Mouse (Mus musculus) thymus, postnatal 0 days (tissue): ENCODE measurements at regions not wholly inside any gene's neighbourhood (a gene's known extent, or its start where the extent isn't known, plus 50 kb on each side); places are given as distances from the start of the nearest gene placed in this dataset.
A peak's percentile ranks its signal among the peaks of the same experiment; 100 is the strongest.

ENCODE experiments used
- DNase-seq: peaks from one replicate; pipeline ENCODE4 v3.0.0-alpha.2; 2015; ENCODE audit warnings: low spot score

DNA sequence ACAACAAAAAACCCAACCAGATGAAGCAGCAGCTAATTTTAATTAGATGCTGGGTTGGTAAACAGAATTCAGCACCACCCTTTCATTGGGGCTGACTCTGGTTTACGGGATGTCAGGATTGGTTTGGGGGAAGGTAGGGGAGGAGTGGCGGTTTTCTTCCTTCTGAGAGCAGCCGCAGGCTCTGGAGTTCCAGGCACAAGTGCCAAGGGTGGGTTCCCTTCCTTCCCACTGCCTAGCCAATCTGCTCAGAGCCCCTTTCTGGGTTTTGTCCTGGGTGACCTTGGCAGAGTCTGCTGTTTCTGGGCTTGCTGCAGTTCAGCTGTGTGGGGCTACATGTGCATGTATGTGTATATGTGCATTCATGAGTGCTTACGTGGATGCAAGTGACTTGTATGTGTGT lies 260.5 kb upstream of the Gm4791 start:
- no peak for DNase-seq

DNA sequence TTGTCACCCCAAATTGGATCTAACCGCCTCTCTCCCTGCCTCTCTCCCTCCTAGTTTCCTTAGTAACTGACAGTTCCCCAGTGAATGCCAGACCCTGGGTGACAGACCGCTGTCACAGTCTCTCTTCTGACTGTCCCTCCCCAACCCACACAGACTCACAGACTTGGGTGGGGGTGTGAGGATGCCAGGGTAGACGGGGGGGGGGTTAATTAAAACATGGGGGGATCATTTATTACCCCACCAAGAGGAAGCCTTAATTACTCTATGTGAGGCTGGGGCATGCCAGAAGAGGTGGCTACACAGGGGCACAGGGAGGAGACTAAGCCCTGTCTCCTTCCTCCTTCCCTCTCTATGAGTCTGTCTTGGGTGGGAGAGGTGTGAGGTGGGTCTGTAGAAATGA lies 261.1 kb upstream of the Gm4791 start:
- no peak for DNase-seq

DNA sequence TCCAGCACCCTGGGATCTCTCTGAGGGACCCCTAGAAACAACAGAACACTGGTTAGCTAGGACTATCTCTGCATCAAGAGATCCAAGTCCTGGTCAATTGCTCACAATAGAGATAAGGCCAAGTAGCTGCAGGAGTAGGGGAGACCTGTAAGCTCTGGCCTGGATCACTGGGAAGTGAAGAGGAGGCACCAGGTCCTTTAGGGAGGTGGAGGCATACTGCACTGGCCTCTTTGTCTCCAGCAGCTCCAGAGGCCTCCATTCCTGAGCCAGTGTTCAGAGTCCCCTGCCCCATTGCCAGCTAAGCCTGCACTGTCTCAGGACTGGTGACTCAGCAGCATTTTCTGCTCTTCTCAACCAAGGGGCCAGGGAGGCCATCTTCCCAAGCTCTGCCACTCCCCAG lies 262.3 kb upstream of the Gm4791 start:
- no peak for DNase-seq

DNA sequence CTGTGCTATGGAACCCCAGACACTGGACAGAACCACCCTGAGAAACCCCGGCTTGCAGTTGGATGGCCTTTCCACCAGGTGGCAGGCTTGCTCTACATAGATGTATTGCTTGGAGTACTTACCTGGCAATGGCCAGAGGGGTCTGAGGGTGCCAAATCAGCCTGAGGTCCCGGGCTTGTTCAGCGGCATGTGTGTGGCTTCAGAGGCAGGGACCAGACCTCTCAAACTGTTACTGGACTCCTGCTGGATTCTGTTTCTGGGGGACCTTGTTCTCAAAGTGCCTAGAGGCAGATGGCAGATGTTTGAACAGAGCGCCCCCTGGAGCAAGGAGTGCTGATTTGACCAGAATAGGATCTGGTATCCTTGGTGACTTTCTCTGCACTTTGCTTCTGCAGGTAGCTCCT lies 262.9 kb upstream of the Gm4791 start:
- DNase-seq: peak; percentile 56

DNA sequence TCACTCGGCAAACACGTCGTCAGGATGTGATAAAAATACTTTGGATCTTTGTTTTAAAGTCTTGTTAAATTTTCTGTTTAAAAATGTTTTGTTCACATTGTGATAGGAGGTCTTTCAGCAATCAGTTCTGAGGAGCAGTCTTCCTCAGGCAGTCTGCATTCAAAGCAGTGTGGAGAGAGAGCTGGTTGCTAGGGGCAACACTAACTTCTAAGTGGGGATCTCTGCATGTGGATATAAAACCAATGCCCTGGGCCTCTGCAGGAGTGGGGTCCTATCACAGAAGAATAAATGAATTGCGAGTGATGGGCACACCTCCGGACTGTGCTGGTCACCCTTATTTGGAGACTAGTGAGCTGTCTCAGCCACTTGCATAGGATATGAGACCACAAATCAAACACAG lies 270.1 kb upstream of the Gm4791 start:
- no peak for DNase-seq

DNA sequence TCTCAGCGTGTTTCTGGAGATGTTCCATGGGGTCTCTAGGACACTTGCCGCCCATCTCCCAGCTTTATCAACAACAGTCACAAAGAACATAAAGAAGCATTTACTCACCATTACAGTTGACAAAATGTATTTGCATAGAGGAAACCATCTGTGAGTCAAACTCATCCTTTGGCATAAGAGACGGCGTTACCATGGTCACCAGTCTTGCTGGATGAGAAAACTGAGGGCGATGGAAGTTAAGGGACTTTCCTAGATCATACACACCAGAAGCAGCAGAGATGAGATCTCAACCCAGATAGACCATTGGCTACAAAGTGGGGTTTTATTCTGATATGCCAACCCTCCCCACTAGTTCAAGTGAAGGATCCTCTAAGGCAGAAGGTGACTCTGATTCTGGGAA lies 274.3 kb upstream of the Gm4791 start:
- DNase-seq: no peak

DNA sequence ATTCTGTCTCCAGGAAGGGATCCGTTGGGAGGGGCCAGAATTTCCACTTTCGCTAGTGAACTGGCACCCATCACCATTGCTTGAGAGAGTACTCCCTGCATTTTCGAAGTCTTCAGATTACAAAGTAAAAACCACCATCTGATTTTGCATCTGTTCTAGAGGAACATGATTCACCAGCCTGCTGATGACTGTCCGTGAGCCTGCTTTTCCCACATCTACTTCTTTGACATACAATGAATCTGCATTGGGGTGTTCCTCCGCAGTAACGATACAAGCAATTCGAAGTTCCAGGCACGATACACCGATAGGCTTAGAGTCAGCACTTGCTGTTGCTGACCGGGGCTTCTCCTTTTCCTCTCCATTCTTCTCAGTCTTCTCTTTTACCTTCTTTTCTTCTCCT lies 285.1 kb upstream of the Gm4791 start:
- DNase-seq: no peak

DNA sequence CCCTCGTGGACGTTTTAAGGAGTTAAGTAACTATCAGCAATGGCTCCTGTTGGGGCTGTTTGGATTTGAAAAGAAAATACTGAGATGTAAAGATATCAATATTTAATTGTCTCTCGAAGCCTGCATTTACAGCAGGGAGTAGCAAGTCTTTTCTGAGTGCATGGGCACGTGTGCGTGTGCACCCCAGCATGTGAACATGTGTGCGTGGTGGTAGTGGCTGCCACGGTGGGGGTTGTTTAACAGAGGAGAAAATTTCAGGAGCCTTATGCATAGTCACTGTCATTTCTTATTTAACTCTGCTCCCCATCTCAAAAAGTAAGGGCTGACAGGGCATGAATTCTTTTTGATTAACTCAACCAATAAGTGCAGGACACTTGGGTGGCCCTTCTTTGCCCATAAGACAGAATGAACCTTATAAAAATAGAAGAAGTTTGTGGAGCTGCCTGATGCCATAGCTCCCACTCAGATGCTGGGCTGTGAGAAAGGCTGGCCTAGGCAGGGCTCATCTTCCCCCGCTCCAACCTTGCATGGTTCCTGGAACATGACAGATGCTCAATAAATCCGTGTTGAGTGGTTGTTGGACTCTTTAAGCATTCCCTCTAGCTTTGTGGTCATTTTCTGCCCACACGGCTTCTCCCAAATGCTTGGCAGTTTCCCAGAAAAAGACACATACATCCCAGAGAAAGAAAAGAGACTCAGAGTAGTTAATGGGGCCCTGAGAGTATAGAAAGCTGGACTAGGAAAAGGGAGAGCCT lies 294.2 kb upstream of the Gm4791 start:
- no peak for DNase-seq

DNA sequence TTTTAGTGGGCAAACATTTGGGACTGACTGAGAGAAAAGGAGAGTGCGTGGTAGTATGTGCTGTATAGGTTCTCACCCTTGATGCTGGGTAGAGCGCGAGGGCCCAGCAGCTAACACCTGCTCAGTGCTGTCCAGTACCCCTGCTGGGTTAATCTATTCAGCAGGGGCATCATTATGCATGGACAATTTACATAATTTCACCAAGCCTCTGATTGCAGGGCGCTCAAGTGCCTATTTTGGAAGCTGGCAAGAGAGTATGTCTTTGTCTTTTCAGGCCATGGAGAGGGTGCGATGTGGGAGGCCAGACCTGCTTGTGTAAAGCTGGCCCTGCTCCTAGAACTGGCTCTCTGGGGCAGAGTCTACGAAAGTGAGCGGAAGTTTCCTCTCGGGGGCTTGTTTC lies 294.9 kb upstream of the Gm4791 start:
- no peak for DNase-seq

DNA sequence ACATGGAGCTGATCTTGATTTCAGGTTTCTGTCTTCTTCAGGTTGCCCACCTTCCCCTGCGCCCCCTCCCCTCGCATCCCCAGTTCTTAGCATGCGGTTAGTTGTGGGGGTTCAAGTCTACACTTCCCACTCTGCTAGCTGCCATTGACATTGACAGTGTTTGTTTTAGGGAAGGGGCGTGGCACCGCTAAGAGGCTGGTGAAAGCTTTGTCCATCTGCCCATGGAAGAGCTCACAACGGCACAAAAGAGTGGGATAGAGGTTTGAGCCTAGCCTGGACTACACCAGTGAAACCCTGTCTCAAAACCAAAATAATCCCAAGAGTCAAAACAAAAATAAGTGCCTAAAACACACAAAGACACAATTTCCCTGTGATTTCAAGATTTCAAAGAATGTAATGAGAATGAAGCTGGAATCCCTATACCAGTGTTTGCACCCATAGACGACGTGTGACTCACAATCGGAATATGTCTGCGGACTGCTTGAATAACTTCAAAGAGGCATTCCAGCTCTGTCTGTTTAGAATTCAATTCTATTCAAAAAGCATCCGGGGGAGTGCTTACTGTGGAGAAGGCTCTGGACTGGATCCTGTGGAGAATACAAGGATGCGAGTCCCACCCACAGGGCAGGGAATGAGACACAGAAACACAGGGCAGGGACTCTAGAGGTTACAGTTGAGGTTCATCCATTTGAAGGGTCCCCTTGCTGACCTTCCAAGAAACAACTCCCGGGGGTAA lies 295.5 kb upstream of the Gm4791 start:
- no peak for DNase-seq

DNA sequence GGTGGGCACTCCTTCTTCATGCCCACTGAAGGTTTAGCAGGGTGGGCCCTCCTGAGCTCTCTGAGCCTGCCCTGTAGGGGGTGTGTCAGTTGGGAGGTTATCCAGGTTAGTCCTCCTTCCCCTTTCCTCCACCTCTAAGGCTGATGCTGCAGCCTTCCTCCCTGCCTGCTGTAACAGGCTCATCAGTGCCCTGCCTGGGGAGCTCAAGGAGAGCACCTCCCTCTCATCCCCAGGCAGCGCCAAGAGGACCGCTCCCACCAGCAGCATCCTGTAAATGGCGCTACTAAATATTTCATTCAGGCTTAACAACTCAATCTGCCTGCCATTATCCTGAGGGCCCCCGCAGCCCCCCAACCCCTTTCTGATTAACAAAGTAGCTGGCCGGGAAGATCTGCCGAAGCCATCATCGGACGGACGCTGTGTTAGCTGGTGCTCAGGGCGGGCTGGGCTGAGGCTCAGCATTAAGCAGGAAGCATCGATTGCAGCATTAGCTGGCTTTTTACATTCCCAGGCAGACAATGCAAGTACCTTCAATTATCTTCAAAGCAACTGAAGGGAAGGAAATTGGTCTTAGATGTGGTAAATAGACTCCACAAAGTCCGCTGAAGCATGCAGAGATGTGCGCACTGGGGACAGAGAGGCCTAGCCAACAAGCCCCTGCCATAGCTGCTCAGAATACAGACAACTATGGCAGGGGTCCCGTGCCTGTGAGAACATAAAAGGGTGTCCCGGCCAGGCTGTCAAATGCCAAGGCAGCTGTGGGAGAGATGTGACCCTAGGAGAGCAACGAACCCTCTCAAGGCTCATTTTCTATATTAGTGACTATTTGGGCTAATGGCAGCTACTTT lies 296.3 kb upstream of the Gm4791 start:
- no peak for DNase-seq

DNA sequence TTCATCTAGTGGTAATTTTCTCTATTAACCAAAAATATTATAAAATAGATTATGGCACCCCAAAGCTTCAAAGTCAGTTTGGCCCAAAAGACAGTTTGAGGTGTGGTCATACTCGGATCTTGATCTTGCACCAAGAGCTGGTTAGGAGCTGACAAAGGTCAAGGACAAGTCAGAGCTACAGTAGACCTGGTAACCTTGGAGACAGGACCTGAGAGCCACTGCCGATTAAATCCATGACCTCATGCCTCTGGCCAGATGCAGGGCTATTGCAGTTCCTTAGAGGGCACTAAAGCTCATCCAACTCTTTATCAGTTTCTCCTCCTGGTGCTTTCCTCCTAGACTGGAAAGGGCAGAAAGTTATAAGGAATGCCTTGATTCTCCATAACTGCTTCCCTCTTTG lies 302.4 kb upstream of the Gm4791 start:
- DNase-seq: no peak

DNA sequence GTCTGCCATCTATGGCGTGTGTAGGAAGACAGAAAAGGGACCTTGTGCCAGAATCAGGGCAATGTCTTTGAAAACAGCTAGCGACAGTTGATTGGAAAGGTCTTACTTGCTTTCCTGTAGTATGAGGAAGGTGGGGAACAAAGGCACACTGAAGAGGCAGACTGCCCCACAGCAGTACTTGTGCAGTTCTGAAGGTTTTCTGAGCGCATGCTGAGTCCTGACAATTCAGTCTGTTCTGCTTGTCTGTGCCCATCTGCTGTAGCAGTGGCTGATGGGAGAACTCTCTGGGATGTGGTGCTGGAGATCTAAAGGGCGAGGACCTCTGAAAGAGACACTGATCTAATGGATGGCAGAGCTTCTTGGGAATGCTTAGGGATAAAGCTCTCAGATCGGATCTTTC lies 309.2 kb upstream of the Gm4791 start:
- no peak for DNase-seq

DNA sequence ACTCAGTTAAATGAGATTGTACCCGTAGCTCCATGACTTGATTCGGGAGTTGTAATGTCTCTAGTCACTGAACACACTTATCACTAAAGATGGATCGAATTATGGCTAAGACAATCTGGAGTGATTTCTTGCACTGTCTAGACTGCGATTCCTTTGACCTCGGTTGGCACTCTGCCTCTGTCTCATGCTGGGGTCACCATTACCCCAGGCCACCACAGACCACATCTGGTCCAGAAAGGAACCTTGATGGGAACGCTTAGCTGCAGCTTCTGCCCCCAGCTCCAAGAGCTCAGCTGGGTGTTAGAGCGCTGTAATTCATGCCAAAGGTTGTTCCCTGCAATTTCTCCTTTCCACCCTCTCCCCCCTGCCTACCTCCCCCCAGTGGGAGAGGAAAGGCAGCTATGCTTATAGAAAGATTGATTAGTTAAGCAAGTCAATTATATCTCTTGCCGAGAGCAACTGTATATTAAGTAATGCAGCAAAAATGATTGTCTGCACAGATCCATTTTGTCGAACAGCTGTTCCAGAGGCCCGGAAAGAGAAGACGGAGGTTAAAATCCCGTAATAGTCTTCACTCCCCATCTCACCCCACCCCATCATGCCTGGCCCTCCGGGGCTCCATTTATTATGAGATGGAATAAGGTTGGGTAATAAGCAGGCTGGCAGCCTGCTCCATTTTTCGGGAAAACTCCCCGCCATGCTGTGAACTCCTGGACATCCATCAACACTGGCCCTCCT lies 314.3 kb upstream of the Gm4791 start:
- DNase-seq: no peak

DNA sequence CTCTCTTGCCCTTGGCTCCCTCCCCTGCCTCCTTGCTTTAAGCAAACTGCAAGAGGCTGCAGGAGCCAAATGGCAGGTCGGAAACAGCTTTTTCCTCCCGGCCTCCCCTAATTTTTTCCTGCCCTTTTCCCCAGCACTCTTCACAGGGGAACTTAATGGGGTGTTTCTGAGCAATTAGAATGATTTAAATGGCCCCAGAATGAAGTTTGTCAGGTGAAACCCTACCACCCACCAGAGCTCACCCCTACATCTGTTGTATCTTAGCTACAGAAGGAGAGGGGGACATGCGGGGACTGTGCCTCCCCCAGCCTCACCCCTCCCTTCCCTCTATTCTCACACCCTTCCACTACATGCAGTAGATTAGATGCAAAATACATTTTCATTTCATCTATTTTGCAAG lies 326.5 kb upstream of the Gm4791 start:
- DNase-seq: no peak

DNA sequence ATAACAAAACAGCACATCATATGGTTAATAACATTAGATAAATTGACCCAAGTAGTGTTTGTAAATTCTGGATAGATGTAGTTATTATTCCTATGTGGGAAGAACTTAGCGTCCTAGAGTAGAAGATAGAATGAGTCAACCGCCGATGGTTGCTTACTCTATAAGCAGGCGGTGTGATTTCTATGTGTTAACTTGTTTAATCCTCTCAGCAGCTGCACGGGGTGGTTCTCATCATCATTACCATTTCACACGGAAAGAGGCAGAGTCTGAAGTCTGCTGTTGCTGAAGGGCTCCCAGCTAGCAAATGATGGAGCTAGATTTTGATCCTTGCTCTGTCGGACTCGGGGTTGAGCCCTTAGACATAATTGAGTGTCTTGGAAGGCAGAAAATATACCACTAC lies 334.6 kb upstream of the 4931429L15Rik start:
- DNase-seq: no peak

DNA sequence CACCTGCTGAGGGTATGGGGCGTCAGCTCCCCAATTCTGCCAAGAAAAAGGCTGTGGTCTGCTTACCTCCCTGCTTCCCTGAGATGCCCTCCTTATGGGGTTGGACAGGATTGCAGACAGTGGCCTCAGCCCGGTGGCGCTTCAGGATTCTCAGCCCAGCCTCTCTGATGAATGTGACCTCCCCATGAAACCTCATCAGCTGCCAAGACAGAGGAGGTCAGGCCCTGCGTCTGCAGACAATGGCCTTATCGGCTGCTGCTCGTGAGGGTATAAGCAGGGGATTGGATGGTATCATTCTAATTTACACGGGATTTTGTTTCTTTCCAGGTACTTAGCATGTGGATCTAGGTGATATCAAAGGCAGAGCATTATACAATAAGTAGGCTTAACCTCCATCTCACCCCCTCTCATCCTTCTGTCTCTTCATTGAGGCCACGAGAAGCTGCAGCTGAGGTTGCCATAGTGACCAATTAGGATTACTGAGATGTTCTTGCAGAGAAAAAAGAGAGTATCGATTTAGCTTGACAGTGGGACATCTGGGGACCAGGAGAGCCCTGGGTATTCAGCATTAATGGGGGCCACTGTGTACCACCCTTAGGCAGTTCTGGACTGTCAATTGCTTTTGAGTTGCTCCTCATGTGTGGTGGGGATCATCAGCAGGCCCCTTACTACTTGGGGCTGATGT lies 327.6 kb upstream of the 4931429L15Rik start:
- no peak for DNase-seq

DNA sequence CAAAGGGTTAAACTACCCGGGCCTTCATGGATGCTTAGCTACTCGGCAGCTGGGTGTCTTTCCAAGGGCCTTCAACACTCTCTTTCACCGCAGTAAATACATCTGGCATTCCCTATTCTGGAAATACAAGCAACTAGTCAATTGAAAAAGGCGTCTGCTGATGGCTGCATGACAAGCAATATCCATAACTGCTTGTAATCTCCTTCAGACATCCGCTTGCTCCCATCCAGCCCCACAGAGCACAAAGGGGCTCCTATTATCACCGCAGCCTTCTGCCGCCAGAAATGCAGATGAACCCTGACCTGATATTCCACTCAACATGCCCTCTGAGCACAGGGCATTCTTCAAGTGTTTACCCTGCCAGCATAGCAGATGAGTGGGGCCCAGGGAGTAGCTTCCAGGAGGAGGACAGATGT lies 325.7 kb upstream of the 4931429L15Rik start:
- DNase-seq: no peak

DNA sequence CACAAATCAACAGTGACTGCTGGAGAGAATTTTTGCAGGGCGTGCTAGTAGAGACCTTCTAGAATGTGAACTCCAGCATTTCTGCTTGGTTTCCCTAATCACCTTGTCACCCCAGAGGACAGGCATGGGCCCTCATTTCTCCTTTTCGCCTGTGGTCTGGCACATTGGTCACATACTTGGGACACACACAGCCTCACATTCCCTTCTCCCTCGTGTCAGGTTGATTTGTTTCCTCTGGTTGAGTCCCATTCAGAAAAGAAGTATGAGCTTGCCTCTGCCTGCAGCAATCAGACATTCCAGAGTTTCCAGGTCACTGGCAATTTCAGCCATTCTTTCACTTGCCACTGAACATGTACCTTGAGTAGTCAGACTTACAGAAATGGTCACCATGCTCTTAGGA lies 323.8 kb upstream of the 4931429L15Rik start:
- no peak for DNase-seq

DNA sequence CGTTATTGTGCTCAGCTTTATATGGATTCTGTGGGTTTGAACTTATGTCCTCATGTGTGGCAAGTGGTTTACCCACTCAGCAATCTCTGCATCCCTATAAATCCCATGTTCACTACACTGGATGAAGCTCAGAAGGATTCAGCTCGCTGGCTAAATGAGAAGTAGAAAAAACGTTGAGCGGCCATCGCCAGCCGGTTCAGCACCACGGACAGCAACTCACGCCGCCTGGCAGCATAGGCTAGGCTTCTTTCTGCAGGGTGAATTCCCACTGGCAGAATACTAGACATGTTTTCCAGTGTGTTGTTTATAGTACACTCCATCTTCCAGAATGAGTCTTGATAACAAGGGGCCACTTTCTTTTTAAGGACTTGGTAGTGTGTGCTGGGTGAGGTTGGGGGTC lies 322.9 kb upstream of the 4931429L15Rik start:
- DNase-seq: peak; percentile 20
